In the genomic region with DNA sequence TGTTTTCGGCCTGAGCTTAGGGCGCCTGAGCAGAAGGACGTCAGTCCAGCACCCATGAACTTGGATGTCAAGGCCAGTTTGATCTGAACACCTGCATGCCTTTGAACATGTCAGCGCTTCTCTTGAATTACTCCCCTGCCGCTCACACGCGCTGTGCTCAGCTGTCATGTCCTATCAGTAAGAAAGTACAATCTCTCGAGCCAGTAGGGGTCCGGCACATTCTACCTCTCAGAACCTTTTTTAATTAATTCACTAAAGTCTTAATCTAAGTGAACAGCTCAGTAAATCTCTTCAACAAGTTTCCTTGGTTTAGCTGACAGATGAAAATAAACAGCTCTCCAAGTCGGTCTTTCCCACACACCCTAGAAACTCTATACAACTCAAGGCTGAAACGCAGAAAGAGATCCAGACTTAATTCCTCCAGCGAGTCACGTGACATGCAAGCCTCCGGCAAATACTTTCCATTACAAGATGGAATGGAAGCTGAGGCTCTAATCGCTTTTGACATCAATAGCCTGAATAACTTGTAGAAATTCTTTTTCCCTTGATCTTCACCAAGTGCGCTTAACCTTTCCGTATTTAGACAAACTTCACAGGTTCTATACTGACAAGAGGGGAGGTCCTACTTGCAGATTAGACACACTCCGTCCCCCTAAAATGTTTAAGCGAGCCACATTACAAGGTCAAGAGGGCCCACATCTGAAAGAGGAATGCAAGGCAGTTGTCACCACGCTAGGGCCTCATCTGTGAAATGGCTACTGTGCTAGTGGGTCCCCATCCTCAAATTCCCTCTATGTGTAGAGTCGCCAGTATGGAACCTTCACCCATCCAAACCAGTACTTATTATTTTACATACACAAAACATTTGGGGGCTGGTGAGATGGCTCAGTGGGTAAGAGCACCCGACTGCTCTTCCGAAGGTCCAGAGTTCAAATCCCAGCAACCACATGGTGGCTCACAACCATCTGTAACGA, we compare ENCODE assay signal across 14 mouse cellular contexts. TPM values are rescaled to one million over a fixed set of nuclear protein-coding genes. Genes with fewer than 3 reads are reported as not detected.
DNase-seq lines count a peak whose midpoint lies in the region; TF ChIP-seq lines count a peak whose summit lies in the region.
"Had no signal": no experiment of that assay in that cellular context is flagged by ENCODE, and none has a peak within 500 bp of the region (broad histone marks: within the 10 kb centered on the region; RNA-seq: fewer than 3 reads in every experiment).

No protein-coding gene starts in this region.

- H3K36me3 ChIP-seq in kidney, adult 2 months (ENCODE audit: control insufficient read depth, insufficient read depth, low read length), result no peaks in the 10 kb centered on the region
- H3K36me3 ChIP-seq: forebrain, embryonic 12.5 days; limb, embryonic 15.5 days; lung, embryonic 15.5 days; neural tube, embryonic 15.5 days had no signal

- 71% methylated on average over 24 of the region's 24 CpGs for WGBS in kidney, adult 2 months

- intact Hi-C loops in heart, postnatal 25 days (cut with DNase I), result no loop called here

- no peak overlapping the region for H3K27ac ChIP-seq in kidney, adult 2 months (ENCODE audit: insufficient read depth, low read depth, low read length)
- H3K27ac ChIP-seq: limb, embryonic 15.5 days had no signal

- DNase-seq in heart, adult 11 months, result peak; percentile 66
- no peak for DNase-seq in heart, postnatal 25 days (ENCODE audit: low spot score)
- peak; percentile 44 for DNase-seq in kidney, adult 2 months
- no peak for DNase-seq in kidney, adult 8-10 months
- DNase-seq in ZHBTc4 (ENCODE audit: low read depth, low spot score), result peak; percentile 63
- DNase-seq in kidney, postnatal 36 days, result peak; percentile 30 to 32
- no peak for DNase-seq in layer of hippocampus, postnatal 36 days
- DNase-seq in natural killer cell, adult 2 months (ENCODE audit: low spot score in 2 of 2), result no peak
- DNase-seq: right cerebral cortex, postnatal 25 days; thymus, postnatal 36 days had no signal

- peaks cover 8% of the 10 kb centered on the region; the same call in 1 of the 2 replicates for H3K4me1 ChIP-seq in kidney, adult 2 months (ENCODE audit: control insufficient read depth, insufficient read depth, low read length)
- H3K4me1 ChIP-seq: forebrain, embryonic 12.5 days; limb, embryonic 15.5 days had no signal

- H3K27me3 ChIP-seq in kidney, adult 2 months (replicated peaks; ENCODE audit: control insufficient read depth, insufficient read depth, low read length), result no peaks in the 10 kb centered on the region
- H3K27me3 ChIP-seq: forebrain, embryonic 12.5 days; limb, embryonic 15.5 days; lung, embryonic 15.5 days; neural tube, embryonic 15.5 days had no signal

- no peak for TF ChIP-seq CTCF in kidney, adult 2 months (conservative IDR thresholded peaks at IDR 0.05; ENCODE audit: insufficient read depth, insufficient read length, low read depth, low read length)

- no peak for TF ChIP-seq POLR2A in kidney, adult 2 months (IDR thresholded peaks at IDR 0.05; ENCODE audit: low read depth, low read length)

- H3K4me3 ChIP-seq in kidney, adult 2 months (ENCODE audit: insufficient read depth, low read depth, low read length), result no peak overlapping the region
- H3K4me3 ChIP-seq: forebrain, embryonic 12.5 days; neural tube, embryonic 15.5 days had no signal

RNA-seq across cellular contexts. Expression of gene Pogz, which starts 17.6 kb away (rescaled TPM):
- total RNA-seq in heart, postnatal 25 days (2021), result 10 to 100 TPM; 16.6 to 21.3 TPM
- 19.7 and 21.0 TPM in 2 replicates for polyA plus RNA-seq in kidney, adult 2 months (2012; rRNA removed)
- 10 to 100 TPM; 54.4 to 62.5 TPM for total RNA-seq in layer of hippocampus, postnatal 36 days (2021)

RNA-seq across cellular contexts. Expression of gene Cgn, which starts 33.4 kb away (rescaled TPM):
- under 1 TPM; 0.60 to 0.92 TPM for total RNA-seq in heart, postnatal 25 days (2021)
- 6.0 and 6.8 TPM in 2 replicates for polyA plus RNA-seq in kidney, adult 2 months (2012; rRNA removed)
- total RNA-seq in layer of hippocampus, postnatal 36 days (2021), result 1 to 10 TPM; 3.2 to 3.6 TPM

Comparison
In these comparisons a context has a peak if more than half of its experiments do, and no peak if none do; other contexts are left out.
1. DNase-seq: peak in heart, adult 11 months (single experiment), kidney, adult 2 months (single experiment), ZHBTc4 (single experiment) and kidney, postnatal 36 days (2 of 2); none in heart, postnatal 25 days (single experiment), kidney, adult 8-10 months (0 of 2), layer of hippocampus, postnatal 36 days (0 of 2) and natural killer cell, adult 2 months (0 of 2).